Mouse (Mus musculus) CH12.LX (cell line): ENCODE data around the gene Gdf9. TPM values are rescaled to one million over a fixed set of nuclear protein-coding genes. Genes with fewer than 3 reads are reported as not detected.
A peak's percentile ranks its signal among the peaks of the same experiment; 100 is the strongest.

Experiments
- DNase-seq: peaks from one replicate; pipeline ENCODE4 v3.0.0-alpha.2; 2013; ENCODE audit errors: extremely low read depth
- H3K27ac ChIP-seq: 2 replicates; pipeline ENCODE4 v1.5.1; 2012; ENCODE audit warnings: low read depth, mild to moderate bottlenecking, control low read depth, moderate library complexity; ENCODE audit not compliant: insufficient read depth
- H3K27me3 ChIP-seq: replicated peaks from 2 replicates; pipeline ENCODE3; 2012; ENCODE audit warnings: inconsistent platforms
- H3K36me3 ChIP-seq, 2 experiments: replicated peaks in 1 of 2; 2 replicates each; pipeline versions ENCODE3 to v1.6.1; 2012; ENCODE audit warnings: inconsistent platforms in 1 of 2, low read length in 1 of 2, mild to moderate bottlenecking in 1 of 2, mixed read lengths in 1 of 2, moderate library complexity in 1 of 2; ENCODE audit not compliant: control insufficient read depth in 1 of 2, insufficient read depth in 1 of 2
- H3K4me1 ChIP-seq, 2 experiments: 2 replicates each; pipeline ENCODE4 v1.6.1; 2012; ENCODE audit warnings: inconsistent platforms in 1 of 2, moderate library complexity in 1 of 2; ENCODE audit not compliant: insufficient read depth in 2 of 2, control insufficient read depth in 1 of 2
- H3K4me2 ChIP-seq: 2 replicates; pipeline ENCODE4 v1.6.1; 2012; ENCODE audit warnings: low read depth, mild to moderate bottlenecking, control low read depth; ENCODE audit not compliant: poor library complexity, insufficient read depth, severe bottlenecking
- H3K4me3 ChIP-seq, 3 experiments: fragments of 150-350 bp in 1 of 3; sonication (generic) in 1 of 3; replicated peaks in 1 of 3; 2 replicates each; pipeline versions ENCODE3 to v1.5.1; 2011 to 2012; ENCODE audit warnings: low read depth in 2 of 3, low read length in 2 of 3, mild to moderate bottlenecking in 2 of 3, moderate library complexity in 2 of 3, control low read depth in 1 of 3, improper control_type of control experiment in 1 of 3, inconsistent platforms in 1 of 3, mixed read lengths in 1 of 3; ENCODE audit not compliant: poor library complexity in 1 of 3
- H3K79me2 ChIP-seq: replicated peaks from 2 replicates; pipeline ENCODE4 v1.6.1; 2012; ENCODE audit warnings: mild to moderate bottlenecking, moderate library complexity; ENCODE audit not compliant: control insufficient read depth, poor library complexity, insufficient read depth, severe bottlenecking; ENCODE audit errors: extremely low read depth
- H3K9ac ChIP-seq: 2 replicates; pipeline ENCODE4 v1.6.1; 2012; ENCODE audit warnings: low read depth, mild to moderate bottlenecking, control low read depth, moderate library complexity; ENCODE audit not compliant: insufficient read depth
- H3K9me3 ChIP-seq: replicated peaks from 2 replicates; pipeline ENCODE3; 2012; ENCODE audit warnings: low read length, inconsistent platforms, mixed read lengths
- BHLHE40 ChIP-seq: IDR thresholded peaks from 2 replicates; pipeline ENCODE4 v1.6.1; 2011; ENCODE audit warnings: mild to moderate bottlenecking, low read depth, low read length, improper control_type of control experiment
- CTCF ChIP-seq, 2 experiments: IDR thresholded peaks in 1 of 2; conservative IDR thresholded peaks in 1 of 2; 2 replicates each; pipeline ENCODE4 v1.5.1; 2011 to 2012; ENCODE audit warnings: low read depth in 2 of 2, low read length in 2 of 2, improper control_type of control experiment in 1 of 2, inconsistent platforms in 1 of 2, mild to moderate bottlenecking in 1 of 2, moderate library complexity in 1 of 2
- E2F4 ChIP-seq: IDR thresholded peaks from 2 replicates; pipeline ENCODE4 v1.6.1; 2011; ENCODE audit warnings: low read depth, low read length, improper control_type of control experiment; ENCODE audit not compliant: insufficient replicate concordance
- ELF1 ChIP-seq: IDR thresholded peaks from 2 replicates; pipeline ENCODE4 v1.6.1; 2014; ENCODE audit warnings: low read depth, mild to moderate bottlenecking, inconsistent platforms, low read length, improper control_type of control experiment
- ETS1 ChIP-seq: conservative IDR thresholded peaks from 2 replicates; pipeline ENCODE4 v1.6.1; 2012; ENCODE audit warnings: low read depth, mild to moderate bottlenecking, inconsistent platforms, low read length, improper control_type of control experiment, moderate library complexity
- KAT2A ChIP-seq: IDR thresholded peaks from 2 replicates; pipeline ENCODE4 v1.6.1; 2012; ENCODE audit warnings: low read length, improper control_type of control experiment, inconsistent platforms; ENCODE audit not compliant: insufficient replicate concordance
- MAFK ChIP-seq: IDR thresholded peaks from 2 replicates; pipeline ENCODE4 v1.6.1; 2011; ENCODE audit warnings: low read length, improper control_type of control experiment; ENCODE audit not compliant: insufficient replicate concordance
- MAZ ChIP-seq: IDR thresholded peaks from 2 replicates; pipeline ENCODE4 v1.6.1; 2012; ENCODE audit warnings: low read depth, mild to moderate bottlenecking, inconsistent platforms, low read length, improper control_type of control experiment, moderate library complexity
- MEF2A ChIP-seq: IDR thresholded peaks from 2 replicates; pipeline ENCODE4 v1.6.1; 2014; ENCODE audit warnings: low read depth, mild to moderate bottlenecking, inconsistent platforms, low read length, improper control_type of control experiment, borderline replicate concordance
- NRF1 ChIP-seq: IDR thresholded peaks from 2 replicates; pipeline ENCODE4 v1.6.1; 2014; ENCODE audit warnings: low read depth, mild to moderate bottlenecking, inconsistent platforms, low read length, improper control_type of control experiment, moderate library complexity
- PAX5 ChIP-seq: IDR thresholded peaks from 2 replicates; pipeline ENCODE4 v1.6.1; 2012; ENCODE audit warnings: low read length, inconsistent platforms, mixed read lengths
- POLR2A ChIP-seq: IDR thresholded peaks from 2 replicates; pipeline ENCODE4 v1.6.1; 2011; ENCODE audit warnings: low read depth, mild to moderate bottlenecking, improper control_type of control experiment, low read length
- RAD21 ChIP-seq: IDR thresholded peaks from 2 replicates; pipeline ENCODE4 v1.6.1; 2011; ENCODE audit warnings: low read depth, mild to moderate bottlenecking, low read length, improper control_type of control experiment, moderate library complexity
- RCOR1 ChIP-seq: conservative IDR thresholded peaks from 2 replicates; pipeline ENCODE4 v1.6.1; 2012; ENCODE audit warnings: low read depth, mild to moderate bottlenecking, inconsistent platforms, low read length, improper control_type of control experiment
- SMC3 ChIP-seq: IDR thresholded peaks from 2 replicates; pipeline ENCODE4 v1.6.1; 2011; ENCODE audit warnings: low read depth, low read length, improper control_type of control experiment
- TBP ChIP-seq: conservative IDR thresholded peaks from 2 replicates; pipeline ENCODE4 v1.6.1; 2011; ENCODE audit warnings: low read depth, low read length, improper control_type of control experiment
- TCF12 ChIP-seq: IDR thresholded peaks from 2 replicates; pipeline ENCODE4 v1.6.1; 2014; ENCODE audit warnings: low read depth, mild to moderate bottlenecking, inconsistent platforms, low read length, improper control_type of control experiment
- USF1 ChIP-seq: IDR thresholded peaks from 2 replicates; pipeline ENCODE4 v1.6.1; 2014; ENCODE audit warnings: low read depth, mild to moderate bottlenecking, inconsistent platforms, low read length, improper control_type of control experiment
- USF2 ChIP-seq: conservative IDR thresholded peaks from 2 replicates; pipeline ENCODE4 v1.6.1; 2011; ENCODE audit warnings: low read depth, low read length, improper control_type of control experiment
- ZC3H11A ChIP-seq: IDR thresholded peaks from 2 replicates; pipeline ENCODE4 v1.6.1; 2012; ENCODE audit warnings: low read depth, mild to moderate bottlenecking, inconsistent platforms, low read length, improper control_type of control experiment
- ZNF384 ChIP-seq: IDR thresholded peaks from 2 replicates; pipeline ENCODE4 v1.6.1; 2012; ENCODE audit warnings: low read depth, low read length, improper control_type of control experiment, inconsistent platforms
- dilution Hi-C: fragments of 300-500 bp; cut with MboI; formaldehyde crosslinking; loops from 2 replicates; pipeline ENCODE4 v1.14.3; 2020; ENCODE audit warnings: low sequenced_read_pairs; ENCODE audit not compliant: extremely low pct_unique_long_range_greater_than_20kb, extremely low pct_ligation_motif_present
- in situ Hi-C: fragments of 300-500 bp; cut with MboI; formaldehyde crosslinking; loops from 3 replicates; pipeline ENCODE4 v1.14.3; 2019; ENCODE audit warnings: low sequenced_read_pairs, low pct_ligation_motif_present, low pct_unique_long_range_greater_than_20kb, mixed read lengths
- polyA plus RNA-seq: library from polyadenylated mRNA; unstranded; fragments of >175 nt; gene quantifications from 2 replicates; pipeline ENCODE4 v1.2.1, GENCODE M21; 2012; ENCODE audit warnings: low read depth; ENCODE audit not compliant: insufficient read length
- total RNA-seq, 2 experiments: library from RNA; depleted of rRNA; stranded (reverse); fragments of 300-350 nt in 1 of 2; fragments of >200 nt in 1 of 2; gene quantifications; 2 replicates each; pipeline ENCODE4 v1.2.3; 2012 to 2014

Gdf9 gene
- total and polyA plus RNA-seq, 3 experiments = 0.13 to 0.16 TPM; not detected in 1

GRCm38 (mm10) chr11:53472709-53473108, 41.9 kb downstream of the Gdf9 start:
- in situ Hi-C loops = loop anchor here (5.0 kb wide), 1 partner anchor 45 kb away; the partner anchor contains the start of gene Sept8
- Histone ChIP-seq H3K27ac (no peak overlapping the region), H3K79me2 (no peaks in the 10 kb centered on the region), H3K36me3 (no peaks in the 10 kb centered on the region), H3K27me3 (peaks cover 11% of the 10 kb centered on the region), H3K9ac (no peak overlapping the region), H3K4me2 (no peak overlapping the region), H3K4me1 (peaks cover 0 to 3% of the 10 kb centered on the region in 2 experiments; a peak in 1 of 4 replicates), H3K4me3 (no peak overlapping the region), H3K9me3 (no peaks in the 10 kb centered on the region)
- TF ChIP-seq PAX5 (no peak), SMC3 (peak; percentile 28), CTCF (conservative IDR thresholded peaks at IDR 0.05 in 1 of 2, IDR thresholded peaks at IDR 0.05 in 1 of 2; ENCODE audit: low read depth in 2 of 2, low read length in 2 of 2) (peak in 1 of 2 experiments; percentile 41; a peak in 2 of 4 replicates), NRF1 (no peak), E2F4 (no peak), USF1 (no peak), RAD21 (peak; percentile 38)
- dilution Hi-C loops = no loop called here
- no peak for DNase-seq

GRCm38 (mm10) chr11:53475620-53476019, 44.8 kb downstream of the Gdf9 start:
- no peaks in the 10 kb centered on the region for H3K4me1 ChIP-seq
- H3K4me3 ChIP-seq = no peak overlapping the region
- dilution Hi-C loops = no loop called here
- peak overlapping the region; percentile 11; the same call in 1 of the 2 replicates for H3K4me2 ChIP-seq
- in situ Hi-C loops = no loop called here
- no peaks in the 10 kb centered on the region for H3K79me2 ChIP-seq
- no peak overlapping the region for H3K9ac ChIP-seq
- H3K27me3 ChIP-seq = peaks cover 9% of the 10 kb centered on the region
- peaks cover 21% of the 10 kb centered on the region for H3K9me3 ChIP-seq
- no peak overlapping the region for H3K27ac ChIP-seq
- TF ChIP-seq ZC3H11A = no peak
- no peak for TF ChIP-seq TCF12
- TF ChIP-seq ELF1 = no peak
- no peak for TF ChIP-seq PAX5
- TF ChIP-seq MAZ = no peak
- no peak for TF ChIP-seq NRF1
- no peak for TF ChIP-seq ETS1
- TF ChIP-seq KAT2A = no peak
- no peak for TF ChIP-seq ZNF384
- TF ChIP-seq BHLHE40 = no peak
- no peak for TF ChIP-seq TBP
- no peak for TF ChIP-seq MEF2A
- no peak for TF ChIP-seq USF2
- TF ChIP-seq MAFK = no peak
- TF ChIP-seq CTCF (conservative IDR thresholded peaks at IDR 0.05 in 1 of 2, IDR thresholded peaks at IDR 0.05 in 1 of 2; ENCODE audit: low read depth in 2 of 2, low read length in 2 of 2) = no peak
- TF ChIP-seq RCOR1 = no peak
- TF ChIP-seq POLR2A = no peak
- no peak for DNase-seq
- peaks cover 0 to 2% of the 10 kb centered on the region in 2 experiments for H3K36me3 ChIP-seq
